Mouse (Mus musculus) thymus, adult 2 months (tissue): ENCODE measurements around the gene Sh3bp4.

ENCODE experiments used
- CTCF ChIP-seq: fragments of 200-500 bp; IDR thresholded peaks from 2 replicates; pipeline ENCODE4 v1.5.1; 2012; ENCODE audit warnings: mild to moderate bottlenecking, control low read depth, low read length, moderate library complexity, borderline replicate concordance; ENCODE audit not compliant: control insufficient read depth, poor library complexity, insufficient read depth; ENCODE audit errors: extremely low read depth
- POLR2A ChIP-seq: fragments of 200-500 bp; IDR thresholded peaks from 2 replicates; pipeline ENCODE4 v1.6.1; 2012; ENCODE audit warnings: mild to moderate bottlenecking, low read length, control low read depth, moderate library complexity; ENCODE audit not compliant: control insufficient read depth, poor library complexity, insufficient read depth; ENCODE audit errors: extremely low read depth

DNA sequence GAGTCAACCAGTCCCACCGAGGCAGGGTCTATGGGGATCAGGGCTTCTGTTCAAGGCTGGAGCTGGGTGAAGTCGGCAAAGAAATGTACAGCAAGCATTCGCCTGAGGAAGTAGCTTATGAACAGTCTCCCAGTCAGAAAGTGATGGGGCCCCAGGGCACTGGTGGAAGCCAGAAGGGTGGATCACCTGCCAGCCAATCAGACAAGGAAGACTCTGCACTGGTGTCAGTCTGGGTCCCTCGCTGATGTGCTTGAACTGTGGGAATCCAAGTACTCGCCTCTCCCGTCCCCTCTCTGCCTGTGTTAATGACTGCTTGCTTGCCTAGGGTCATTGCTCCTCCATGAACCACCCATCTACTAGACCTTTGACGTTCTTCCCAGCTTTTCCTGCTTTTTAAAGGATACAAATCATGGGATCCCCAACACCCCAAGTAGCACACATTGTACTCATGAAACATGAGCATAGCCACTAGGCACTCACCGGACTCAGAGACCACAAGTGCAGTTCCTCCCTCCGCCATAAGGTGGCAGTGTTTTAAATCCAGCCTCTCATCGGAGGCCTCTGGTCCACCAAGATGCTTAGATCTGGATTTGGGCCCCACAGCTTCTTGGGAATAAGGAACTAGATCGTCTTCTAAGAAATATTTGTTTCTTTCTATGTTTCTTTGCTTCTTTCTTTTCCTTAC is 122.5 kb downstream of the Sh3bp4 start:
- TF ChIP-seq CTCF (no peak), POLR2A (no peak)
